Comparison of ENCODE assay signal across 8 mouse cellular contexts in genomic region chr17:80060828-80061782, GRCm38 (mm10). TPM values are rescaled to one million over a fixed set of nuclear protein-coding genes. Genes with fewer than 3 reads are reported as not detected.
DNase-seq lines count a peak whose midpoint lies in the region; ATAC-seq and TF ChIP-seq lines count a peak whose summit lies in the region.

No protein-coding gene starts in this region.

- TF ChIP-seq CTCF in spleen, adult 2 months (IDR thresholded peaks at IDR 0.05; ENCODE audit: extremely low read depth, insufficient read depth, insufficient read length, insufficient replicate concordance), result no peak

- TF ChIP-seq POLR2A in spleen, adult 2 months (IDR thresholded peaks at IDR 0.05; ENCODE audit: low read depth, low read length), result no peak

- no peaks in the 10 kb centered on the region for H3K27me3 ChIP-seq in forebrain, embryonic 16.5 days (replicated peaks; ENCODE audit: control insufficient read depth, insufficient read depth, low read length)
- no peaks in the 10 kb centered on the region for H3K27me3 ChIP-seq in hindbrain, embryonic 12.5 days
- no peaks in the 10 kb centered on the region for H3K27me3 ChIP-seq in limb, embryonic 12.5 days
- H3K27me3 ChIP-seq in midbrain, embryonic 13.5 days, result no peaks in the 10 kb centered on the region
- peaks cover 12% of the 10 kb centered on the region for H3K27me3 ChIP-seq in spleen, adult 2 months (ENCODE audit: control insufficient read depth, insufficient read depth, low read length)

- no peak for DNase-seq in frontal cortex, postnatal 25 days (ENCODE audit: low spot score in 2 of 2)
- peak; percentile 50 to 60 for DNase-seq in cerebellum, adult 18-20 months
- DNase-seq in spleen, adult 2 months (ENCODE audit: low read depth in 1 of 2, low spot score in 2 of 2), result peak in 1 of 2 experiments; percentile 15

- H3K4me2 ChIP-seq in forebrain, embryonic 16.5 days (ENCODE audit: low read length), result peak overlapping the region; percentile 60
- H3K4me2 ChIP-seq in hindbrain, embryonic 12.5 days (replicated peaks), result peak overlapping the region; percentile 80
- peak overlapping the region; percentile 85 for H3K4me2 ChIP-seq in limb, embryonic 12.5 days
- peak overlapping the region; percentile 72 for H3K4me2 ChIP-seq in midbrain, embryonic 13.5 days (replicated peaks)

- peak overlapping the region; percentile 99 for H3K4me3 ChIP-seq in forebrain, embryonic 16.5 days (replicated peaks; ENCODE audit: low read length)
- peak overlapping the region; percentile 68 for H3K4me3 ChIP-seq in hindbrain, embryonic 12.5 days
- H3K4me3 ChIP-seq in limb, embryonic 12.5 days (replicated peaks), result peak overlapping the region; percentile 95
- H3K4me3 ChIP-seq in midbrain, embryonic 13.5 days (replicated peaks), result peak overlapping the region; percentile 95
- peak overlapping the region; percentile 95 for H3K4me3 ChIP-seq in spleen, adult 2 months (ENCODE audit: extremely low read depth, insufficient read depth, insufficient read length)

- peak; percentile 1; the same call in 1 of the 2 replicates for ATAC-seq in frontal cortex, adult (ENCODE audit: low TSS enrichment)
- ATAC-seq in forebrain, embryonic 16.5 days, result peak; percentile 14
- ATAC-seq in hindbrain, embryonic 12.5 days (ENCODE audit: low FRiP score), result peak; percentile 31
- ATAC-seq in limb, embryonic 12.5 days (ENCODE audit: insufficient number of reproducible peaks, insufficient read depth, low FRiP score, low TSS enrichment, low read depth), result no peak
- ATAC-seq in midbrain, embryonic 13.5 days, result peak; percentile 19

- peaks cover 30% of the 10 kb centered on the region for H3K4me1 ChIP-seq in forebrain, embryonic 16.5 days (replicated peaks; ENCODE audit: control insufficient read depth, insufficient read depth, low read length)
- peaks cover 22% of the 10 kb centered on the region for H3K4me1 ChIP-seq in hindbrain, embryonic 12.5 days
- H3K4me1 ChIP-seq in limb, embryonic 12.5 days (replicated peaks), result peaks cover 31% of the 10 kb centered on the region; the same call in 1 of the 2 replicates
- H3K4me1 ChIP-seq in midbrain, embryonic 13.5 days (replicated peaks), result peaks cover 43% of the 10 kb centered on the region
- no peaks in the 10 kb centered on the region for H3K4me1 ChIP-seq in spleen, adult 2 months (ENCODE audit: control insufficient read depth, insufficient read depth, insufficient read length)

- peak overlapping the region; percentile 99 for H3K9ac ChIP-seq in forebrain, embryonic 16.5 days (replicated peaks; ENCODE audit: low read depth, low read length)
- peak overlapping the region; percentile 88 for H3K9ac ChIP-seq in hindbrain, embryonic 12.5 days
- H3K9ac ChIP-seq in limb, embryonic 12.5 days (replicated peaks), result peak overlapping the region; percentile 97
- peak overlapping the region; percentile 99 for H3K9ac ChIP-seq in midbrain, embryonic 13.5 days (replicated peaks)

- H3K9me3 ChIP-seq in forebrain, embryonic 16.5 days (ENCODE audit: control insufficient read depth, low read length), result no peaks in the 10 kb centered on the region
- H3K9me3 ChIP-seq in hindbrain, embryonic 12.5 days (replicated peaks), result no peaks in the 10 kb centered on the region
- no peaks in the 10 kb centered on the region for H3K9me3 ChIP-seq in limb, embryonic 12.5 days
- no peaks in the 10 kb centered on the region for H3K9me3 ChIP-seq in midbrain, embryonic 13.5 days

- H3K27ac ChIP-seq in forebrain, embryonic 16.5 days (ENCODE audit: low read length), result peak overlapping the region; percentile 99
- peak overlapping the region; percentile 99 for H3K27ac ChIP-seq in hindbrain, embryonic 12.5 days
- H3K27ac ChIP-seq in limb, embryonic 12.5 days, result peak overlapping the region; percentile 99
- peak overlapping the region; percentile 98 for H3K27ac ChIP-seq in midbrain, embryonic 13.5 days
- H3K27ac ChIP-seq in spleen, adult 2 months (ENCODE audit: insufficient read depth, low read length), result peak overlapping the region; percentile 96

- WGBS in forebrain, embryonic 16.5 days, result under 1% methylated on average over 74 of the region's 83 CpGs
- under 1% methylated on average over 82 of the region's 83 CpGs for WGBS in hindbrain, embryonic 12.5 days
- under 1% methylated on average over 77 of the region's 83 CpGs for WGBS in limb, embryonic 12.5 days
- under 1% methylated on average over 64 of the region's 83 CpGs for WGBS in midbrain, embryonic 13.5 days
- under 1% methylated on average over 78 of the region's 83 CpGs for WGBS in spleen, adult 2 months

- H3K36me3 ChIP-seq in forebrain, embryonic 16.5 days (ENCODE audit: control insufficient read depth, insufficient read depth), result no peaks in the 10 kb centered on the region
- no peaks in the 10 kb centered on the region for H3K36me3 ChIP-seq in hindbrain, embryonic 12.5 days
- 0 out of 2 replicates have a peak, but pooled peaks cover 10% of the 10 kb centered on the region for H3K36me3 ChIP-seq in limb, embryonic 12.5 days
- no peaks in the 10 kb centered on the region for H3K36me3 ChIP-seq in midbrain, embryonic 13.5 days
- no peaks in the 10 kb centered on the region for H3K36me3 ChIP-seq in spleen, adult 2 months (ENCODE audit: control insufficient read depth, insufficient read depth, low read length)

RNA-seq across cellular contexts. Expression of gene Hnrnpll, which starts 1.0 kb away (rescaled TPM):
- 66.6 and 77.6 TPM in 2 replicates for polyA plus RNA-seq in forebrain, embryonic 16.5 days (2015; fragmentation: Nextera tagmentation; extraction: Ambion mirVana)
- 112 and 116 TPM in 2 replicates for polyA plus RNA-seq in hindbrain, embryonic 12.5 days (2016; fragmentation: Nextera tagmentation; extraction: Ambion mirVana)
- polyA plus RNA-seq in limb, embryonic 12.5 days (2016; fragmentation: Nextera tagmentation; extraction: Ambion mirVana), result 112 and 114 TPM in 2 replicates
- polyA plus RNA-seq in midbrain, embryonic 13.5 days (2015; fragmentation: Nextera tagmentation; extraction: Ambion mirVana), result 70.2 and 76.7 TPM in 2 replicates
- 5.7 and 6.5 TPM in 2 replicates for polyA plus RNA-seq in spleen, adult 2 months (2012; rRNA removed)

Comparison
In these comparisons a context has a peak if more than half of its experiments do, and no peak if none do; other contexts are left out.
1. DNase-seq: peak in cerebellum, adult 18-20 months (2 of 2); none in frontal cortex, postnatal 25 days (0 of 2).
2. Peak in every context shown above with its lines, with median percentiles within 50 percentile points of each other: H3K27ac ChIP-seq, H3K4me2 ChIP-seq, H3K4me3 ChIP-seq and H3K9ac ChIP-seq.